Mouse (Mus musculus) G1E (cell line): Measurements from ENCODE around the gene Fgfr2. TPM values are rescaled to one million over a fixed set of nuclear protein-coding genes. Genes with fewer than 3 reads are reported as not detected.

Experiments
- ATAC-seq: 2 replicates; pipeline ENCODE4 v1.8.0; 2016; ENCODE audit warnings: mild to moderate bottlenecking; ENCODE audit not compliant: insufficient number of reproducible peaks, poor library complexity, low FRiP score, severe bottlenecking; ENCODE audit errors: extremely low read depth
- DNase-seq: peaks from one replicate; pipeline ENCODE4 v3.0.0; 2012; ENCODE audit warnings: low spot score
- H3K27me3 ChIP-seq: 2 replicates; pipeline ENCODE4 v1.6.1; 2012; ENCODE audit warnings: mild to moderate bottlenecking, low read length, inconsistent platforms; ENCODE audit not compliant: insufficient read depth
- H3K36me3 ChIP-seq: replicated peaks from 2 replicates; pipeline ENCODE3; 2012; ENCODE audit warnings: mild to moderate bottlenecking, inconsistent platforms
- H3K4me1 ChIP-seq: 2 replicates; pipeline ENCODE4 v1.6.1; 2012; ENCODE audit warnings: low read depth, low read length, inconsistent platforms, mixed read lengths; ENCODE audit not compliant: insufficient read depth
- H3K4me3 ChIP-seq: 2 replicates; pipeline ENCODE4 v1.5.1; 2012; ENCODE audit warnings: low read depth, mild to moderate bottlenecking, inconsistent platforms, low read length, moderate library complexity, mixed read lengths
- H3K9me3 ChIP-seq: replicated peaks from 2 replicates; pipeline ENCODE4 v1.6.1; 2012; ENCODE audit warnings: inconsistent platforms
- CTCF ChIP-seq: IDR thresholded peaks from 2 replicates; pipeline ENCODE4 v1.5.1; 2012; ENCODE audit warnings: low read depth, low read length, inconsistent platforms, mixed read lengths
- GATA1 ChIP-seq: IDR thresholded peaks from 2 replicates; pipeline ENCODE4 v1.6.1; 2012; ENCODE audit warnings: borderline replicate concordance, low read length, inconsistent platforms, mixed read lengths
- GATA2 ChIP-seq: IDR thresholded peaks from 2 replicates; pipeline ENCODE4 v1.6.1; 2012; ENCODE audit warnings: low read depth, low read length, inconsistent platforms, borderline replicate concordance
- POLR2AphosphoS5 ChIP-seq: IDR thresholded peaks from 2 replicates; pipeline ENCODE4 v1.6.1; 2012; ENCODE audit warnings: low read depth, low read length, inconsistent platforms; ENCODE audit not compliant: insufficient replicate concordance
- TAL1 ChIP-seq: conservative IDR thresholded peaks from 2 replicates; pipeline ENCODE4 v1.6.1; 2012; ENCODE audit warnings: low read depth, low read length, inconsistent platforms, mixed read lengths
- polyA plus RNA-seq: library from polyadenylated mRNA; stranded (reverse); fragments of >175 nt; gene quantifications from 2 replicates; pipeline ENCODE4 v1.2.3, GENCODE M21; 2012
- total RNA-seq, 2 experiments: library from RNA; stranded (forward) in 1 of 2; stranded (reverse) in 1 of 2; fragments of 200-1000 nt in 1 of 2; fragments of >200 nt in 1 of 2; fragmentation: Nextera tagmentation in 1 of 2; gene quantifications; 2 replicates each; pipeline ENCODE4 v1.2.3; 2014 to 2017

Gene Fgfr2
- total and polyA plus RNA-seq, 3 experiments = 0.22 TPM; not detected in 2

- H3K4me1 ChIP-seq = peaks cover 10% of the 10 kb centered on the region; the same call in 1 of the 2 replicates
- no peaks in the 10 kb centered on the region for H3K36me3 ChIP-seq
- TF ChIP-seq GATA2 (no peak), GATA1 (no peak), POLR2AphosphoS5 (no peak), TAL1 (no peak), CTCF (no peak)
- ATAC-seq (no peak), DNase-seq (no peak)
- peaks cover 7% of the 10 kb centered on the region for H3K27me3 ChIP-seq
- no peak overlapping the region for H3K4me3 ChIP-seq
- no peaks in the 10 kb centered on the region for H3K9me3 ChIP-seq
Observed at GRCm38 (mm10) chr7:132897258-132897657, 225.9 kb downstream of the Fgfr2 start.

- H3K36me3 ChIP-seq = no peaks in the 10 kb centered on the region
- peaks cover 12% of the 10 kb centered on the region; the same call in 1 of the 2 replicates for H3K4me1 ChIP-seq
- DNase-seq (no peak), ATAC-seq (no peak)
- no peak overlapping the region for H3K4me3 ChIP-seq
- peaks cover 9% of the 10 kb centered on the region for H3K27me3 ChIP-seq
- TF ChIP-seq POLR2AphosphoS5 (no peak), CTCF (no peak), GATA1 (no peak), GATA2 (no peak), TAL1 (no peak)
- no peaks in the 10 kb centered on the region for H3K9me3 ChIP-seq
Observed at GRCm38 (mm10) chr7:132896206-132896815, 226.8 kb downstream of the Fgfr2 start.

- no peak overlapping the region for H3K4me3 ChIP-seq
- no peaks in the 10 kb centered on the region for H3K36me3 ChIP-seq
- peaks cover 10% of the 10 kb centered on the region for H3K27me3 ChIP-seq
- TF ChIP-seq CTCF = no peak
- no peak for TF ChIP-seq GATA2
- TF ChIP-seq POLR2AphosphoS5 = no peak
- TF ChIP-seq TAL1 = no peak
- TF ChIP-seq GATA1 = no peak
- ATAC-seq (no peak), DNase-seq (no peak)
- H3K4me1 ChIP-seq = peaks cover 12% of the 10 kb centered on the region; the same call in 1 of the 2 replicates
- H3K9me3 ChIP-seq = no peaks in the 10 kb centered on the region
Observed at GRCm38 (mm10) chr7:132894841-132895555, 228.2 kb downstream of the Fgfr2 start.

- peaks cover 10% of the 10 kb centered on the region for H3K27me3 ChIP-seq
- ATAC-seq (no peak), DNase-seq (no peak)
- H3K4me1 ChIP-seq = peaks cover 12% of the 10 kb centered on the region; the same call in 1 of the 2 replicates
- no peaks in the 10 kb centered on the region for H3K9me3 ChIP-seq
- no peak overlapping the region for H3K4me3 ChIP-seq
- no peaks in the 10 kb centered on the region for H3K36me3 ChIP-seq
- no peak for TF ChIP-seq TAL1
- no peak for TF ChIP-seq POLR2AphosphoS5
- no peak for TF ChIP-seq GATA2
- no peak for TF ChIP-seq CTCF
- no peak for TF ChIP-seq GATA1
Observed at GRCm38 (mm10) chr7:132893336-132893735, 229.8 kb downstream of the Fgfr2 start.

- Histone ChIP-seq H3K9me3 (no peaks in the 10 kb centered on the region), H3K27me3 (peaks cover 10% of the 10 kb centered on the region), H3K36me3 (no peaks in the 10 kb centered on the region), H3K4me3 (no peak overlapping the region), H3K4me1 (peaks cover 12% of the 10 kb centered on the region; the same call in 1 of the 2 replicates)
- DNase-seq = no peak
- no peak for ATAC-seq
- no peak for TF ChIP-seq TAL1
- no peak for TF ChIP-seq GATA2
- TF ChIP-seq CTCF = no peak
- TF ChIP-seq GATA1 = no peak
- no peak for TF ChIP-seq POLR2AphosphoS5
Observed at GRCm38 (mm10) chr7:132892806-132893205, 230.3 kb downstream of the Fgfr2 start.

- no peaks in the 10 kb centered on the region for H3K36me3 ChIP-seq
Observed at GRCm38 (mm10) chr7:132892311-132892661, 230.9 kb downstream of the Fgfr2 start.

More at GRCm38 (mm10) chr7:132892311-132892661, 230.9 kb downstream of the Fgfr2 start:
- peaks cover 10% of the 10 kb centered on the region for H3K27me3 ChIP-seq
- TF ChIP-seq TAL1 (no peak), CTCF (no peak), GATA1 (no peak), POLR2AphosphoS5 (no peak), GATA2 (no peak)
- no peak overlapping the region for H3K4me3 ChIP-seq
- ATAC-seq (no peak), DNase-seq (no peak)
- peaks cover 12% of the 10 kb centered on the region; the same call in 1 of the 2 replicates for H3K4me1 ChIP-seq
- H3K9me3 ChIP-seq = no peaks in the 10 kb centered on the region
